Mouse (Mus musculus) ES-Bruce4 (cell line): ENCODE data around the gene Slc19a2. TPM values are rescaled to one million over a fixed set of nuclear protein-coding genes. Genes with fewer than 3 reads are reported as not detected.

Experiments
- H3K27ac ChIP-seq: 2 replicates; pipeline ENCODE4 v1.5.1; 2012; ENCODE audit warnings: low read length, inconsistent platforms; ENCODE audit not compliant: insufficient read depth
- H3K27me3 ChIP-seq: 2 replicates; pipeline ENCODE4 v1.6.1; 2012; ENCODE audit warnings: mild to moderate bottlenecking, low read length, inconsistent platforms; ENCODE audit not compliant: control insufficient read depth, poor library complexity, insufficient read depth, severe bottlenecking
- H3K36me3 ChIP-seq: 2 replicates; pipeline ENCODE4 v1.6.1; 2012; ENCODE audit warnings: inconsistent platforms, mild to moderate bottlenecking, low read length, moderate library complexity; ENCODE audit not compliant: control insufficient read depth, poor library complexity, insufficient read depth, severe bottlenecking
- H3K4me1 ChIP-seq: one replicate; pipeline ENCODE4 v1.8.1; 2011; ENCODE audit warnings: low read length; ENCODE audit not compliant: control insufficient read depth, insufficient read depth
- H3K4me3 ChIP-seq: 2 replicates; pipeline ENCODE4 v1.5.1; 2011; ENCODE audit warnings: low read depth, mild to moderate bottlenecking, low read length
- H3K9ac ChIP-seq: 2 replicates; pipeline ENCODE4 v1.6.1; 2012; ENCODE audit warnings: low read depth, mild to moderate bottlenecking, inconsistent platforms; ENCODE audit not compliant: poor library complexity, severe bottlenecking
- H3K9me3 ChIP-seq: replicated peaks from 2 replicates; pipeline ENCODE4 v1.6.1; 2012; ENCODE audit warnings: mild to moderate bottlenecking, low read length, inconsistent platforms; ENCODE audit not compliant: control insufficient read depth, poor library complexity, insufficient read depth, severe bottlenecking
- CTCF ChIP-seq: IDR thresholded peaks from one replicate; pipeline ENCODE4 v1.8.1; 2011; ENCODE audit warnings: low read depth, low read length
- EP300 ChIP-seq: IDR thresholded peaks from 2 replicates; pipeline ENCODE4 v1.6.1; 2011; ENCODE audit warnings: low read depth, low read length; ENCODE audit not compliant: insufficient read depth
- POLR2A ChIP-seq: IDR thresholded peaks from one replicate; pipeline ENCODE4 v1.8.1; 2011; ENCODE audit warnings: low read length; ENCODE audit not compliant: insufficient read depth
- polyA plus RNA-seq: library from polyadenylated mRNA; stranded (reverse); fragments of >200 nt; gene quantifications from 2 replicates; pipeline ENCODE4 v1.2.4, GENCODE M21; 2011; ENCODE audit warnings: low read depth; ENCODE audit not compliant: missing spikeins, insufficient read depth, insufficient read length

The Slc19a2 gene
- polyA plus RNA-seq, 1 experiment: 59.3 TPM

DNA sequence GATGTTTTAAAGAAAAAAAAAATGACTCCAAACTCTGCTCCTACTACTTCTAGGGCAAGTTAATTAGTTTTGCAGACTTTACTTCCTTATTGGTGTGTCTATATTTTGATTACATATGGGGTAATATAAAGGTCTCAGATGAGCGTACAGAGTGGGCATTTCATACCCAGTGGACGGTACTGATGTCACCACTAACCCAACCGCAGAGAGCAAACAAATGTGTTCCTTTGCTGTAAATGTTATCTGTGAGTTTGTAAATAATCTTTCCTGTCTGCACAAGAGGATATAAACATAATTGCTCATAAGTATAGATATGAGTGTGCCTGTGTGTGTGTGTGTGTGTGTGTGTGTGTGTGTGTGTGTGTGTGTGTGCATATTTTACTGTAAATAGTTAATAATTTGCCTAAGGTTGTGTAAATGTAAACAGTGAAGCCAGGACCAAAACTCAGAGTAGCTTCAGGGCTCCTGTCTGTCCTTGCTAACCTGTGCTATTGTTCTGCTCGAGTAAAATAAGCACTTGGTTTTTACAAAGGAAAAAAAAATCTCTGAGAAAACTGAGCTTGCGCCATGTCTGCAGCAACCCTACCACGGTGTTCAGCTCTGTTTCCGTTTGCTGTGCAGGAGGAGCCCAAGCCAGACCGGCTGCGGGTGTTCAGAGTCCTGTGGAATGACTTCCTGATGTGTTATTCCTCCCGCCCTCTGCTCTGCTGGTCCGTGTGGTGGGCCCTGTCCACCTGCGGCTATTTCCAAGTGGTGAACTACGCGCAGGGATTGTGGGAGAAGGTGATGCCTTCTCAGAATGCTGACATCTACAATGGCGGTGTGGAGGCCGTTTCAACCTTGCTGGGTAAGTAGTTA is 11.6 kb downstream of the Slc19a2 start:
- no peaks in the 10 kb centered on the region for H3K27me3 ChIP-seq
- TF ChIP-seq EP300 (no peak), CTCF (no peak), POLR2A (no peak)
- H3K36me3 ChIP-seq: peaks cover 71% of the 10 kb centered on the region
- H3K4me3 ChIP-seq: no peak overlapping the region
- no peak overlapping the region for H3K27ac ChIP-seq
- no peaks in the 10 kb centered on the region for H3K4me1 ChIP-seq
- no peak overlapping the region for H3K9ac ChIP-seq
- no peaks in the 10 kb centered on the region for H3K9me3 ChIP-seq

- peaks cover 65% of the 10 kb centered on the region for H3K36me3 ChIP-seq
Measured at GRCm38 (mm10) chr1:164261553-164261952, 12.7 kb downstream of the Slc19a2 start.

GRCm38 (mm10) chr1:164270941-164271340 is 22.1 kb downstream of the Slc19a2 start:
- Histone ChIP-seq H3K27me3 (no peaks in the 10 kb centered on the region), H3K9ac (no peak overlapping the region), H3K4me1 (no peaks in the 10 kb centered on the region), H3K27ac (no peak overlapping the region), H3K4me3 (no peak overlapping the region), H3K36me3 (no peaks in the 10 kb centered on the region), H3K9me3 (no peaks in the 10 kb centered on the region)
- TF ChIP-seq POLR2A (no peak), CTCF (no peak), EP300 (no peak)

More at GRCm38 (mm10) chr1:164261553-164261952, 12.7 kb downstream of the Slc19a2 start:
- no peaks in the 10 kb centered on the region for H3K9me3 ChIP-seq
- no peaks in the 10 kb centered on the region for H3K27me3 ChIP-seq
- no peak overlapping the region for H3K4me3 ChIP-seq
- H3K9ac ChIP-seq: no peak overlapping the region
- no peak overlapping the region for H3K27ac ChIP-seq
- H3K4me1 ChIP-seq: no peaks in the 10 kb centered on the region
- TF ChIP-seq CTCF: no peak
- TF ChIP-seq POLR2A: no peak
- no peak for TF ChIP-seq EP300

DNA sequence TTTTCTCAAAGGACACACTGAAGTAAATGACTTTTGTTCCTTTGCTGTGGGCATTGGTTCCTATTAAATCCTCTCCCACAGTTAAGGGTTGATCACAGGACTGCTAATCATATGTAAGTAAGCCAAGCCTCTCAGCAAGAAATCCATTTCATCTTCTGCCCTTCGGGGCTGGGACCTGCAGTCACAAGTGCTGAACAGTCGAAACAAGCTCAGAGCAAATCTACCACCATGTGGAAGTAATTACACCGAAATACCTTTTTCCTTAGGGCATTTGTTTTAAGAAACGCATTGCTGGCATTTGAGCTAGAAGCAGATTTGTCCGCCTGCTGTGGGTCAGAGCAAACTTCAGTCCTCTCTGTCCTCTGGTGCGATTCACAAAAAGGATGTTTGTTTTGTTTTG is 24.8 kb downstream of the Slc19a2 start:
- Histone ChIP-seq H3K9ac (no peak overlapping the region), H3K9me3 (no peaks in the 10 kb centered on the region), H3K27me3 (no peaks in the 10 kb centered on the region), H3K4me3 (no peak overlapping the region), H3K36me3 (no peaks in the 10 kb centered on the region), H3K27ac (no peak overlapping the region), H3K4me1 (no peaks in the 10 kb centered on the region)
- TF ChIP-seq CTCF (no peak), POLR2A (no peak), EP300 (no peak)

DNA sequence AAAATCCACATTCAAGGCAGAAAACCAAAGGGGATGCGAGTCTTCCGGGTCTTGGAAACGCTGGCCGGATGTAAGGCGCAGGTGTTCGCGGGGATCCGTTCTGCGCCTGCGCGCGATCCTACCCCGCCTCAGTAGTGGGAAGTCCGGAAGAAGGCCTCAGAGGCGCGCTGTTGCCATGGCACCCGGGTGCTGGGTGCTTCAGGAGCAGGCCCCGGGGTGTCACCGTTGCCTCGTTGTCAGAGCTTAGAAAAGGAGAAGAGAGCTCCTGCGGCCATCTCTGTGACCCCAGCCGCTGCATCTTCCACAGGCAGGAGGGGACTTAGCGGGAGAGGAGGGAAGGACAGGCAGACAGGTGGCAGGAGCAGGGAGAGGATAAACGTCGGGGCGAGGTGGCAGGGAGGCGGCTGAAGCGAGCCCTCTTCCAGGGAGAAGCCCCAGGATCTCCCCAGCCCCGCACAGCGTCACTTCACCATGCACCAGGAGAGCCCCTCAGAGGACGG is 26.7 kb downstream of the Slc19a2 start, which contains the start of gene Ccdc181:
TSS of gene Ccdc181 (plus strand) at position 131 of the 500 bp plus-strand sequence.
- H3K27ac ChIP-seq: no peak within 1 kb of the TSS
- H3K9ac ChIP-seq: peak within 1 kb of the TSS; percentile 43

GRCm38 (mm10) chr1:164276552-164276951 is 27.7 kb downstream of the Slc19a2 start:
- Histone ChIP-seq H3K4me3 (no peak overlapping the region), H3K27me3 (no peaks in the 10 kb centered on the region), H3K9ac (no peak overlapping the region), H3K27ac (no peak overlapping the region), H3K9me3 (no peaks in the 10 kb centered on the region), H3K4me1 (no peaks in the 10 kb centered on the region), H3K36me3 (no peaks in the 10 kb centered on the region)
- TF ChIP-seq CTCF: no peak
- TF ChIP-seq EP300: no peak
- no peak for TF ChIP-seq POLR2A

More for the DNA sequence above, 26.7 kb downstream of the Slc19a2 start, which contains the start of gene Ccdc181:
- Histone ChIP-seq H3K4me3 (peak within 1 kb of the TSS; percentile 75), H3K4me1 (no peaks in the 10 kb centered on the region), H3K9me3 (no peaks in the 10 kb centered on the region), H3K36me3 (no peaks in the 10 kb centered on the region), H3K27me3 (no peaks in the 10 kb centered on the region)
- TF ChIP-seq POLR2A (no peak), EP300 (no peak), CTCF (no peak)
